Mouse (Mus musculus) right cerebral cortex, adult 2 months (tissue): ENCODE results near the gene Dcaf4.

ENCODE experiments used
- DNase-seq, 2 experiments: peaks; one replicate each; pipeline ENCODE4 v3.0.0; 2021 to 2022; ENCODE audit warnings: low spot score in 2 of 2

Gene Dcaf4

DNA sequence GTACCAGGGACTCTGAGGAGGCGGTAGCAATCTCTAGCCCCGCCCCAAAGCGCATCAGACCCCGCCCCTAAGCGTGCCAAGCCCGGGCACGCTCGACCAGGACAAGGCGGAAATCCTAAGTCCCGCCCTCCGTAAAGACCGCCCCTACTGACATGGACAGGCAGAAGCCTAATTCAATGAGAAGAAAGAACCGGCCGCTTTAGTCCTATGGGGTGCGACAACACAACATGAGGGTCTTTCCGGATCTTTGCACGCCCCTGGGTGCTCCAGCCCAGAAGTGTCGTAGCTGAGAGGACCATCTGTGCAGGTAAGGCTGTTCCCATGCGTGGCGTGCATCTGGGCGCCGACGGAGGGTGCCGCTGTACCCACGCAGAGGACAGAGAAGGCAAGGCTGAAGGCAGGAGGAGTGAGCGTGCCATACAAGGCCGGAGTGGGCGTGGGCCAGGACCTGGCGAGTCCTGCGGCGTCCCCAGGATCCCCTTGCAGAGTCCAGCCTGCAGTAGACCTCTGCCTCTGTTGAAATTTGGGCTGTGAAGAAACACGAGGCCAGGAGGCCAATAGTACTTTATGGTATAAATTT, at the start of gene Dcaf4:
TSS of gene Dcaf4 (plus strand) at position 156 of the 580 bp plus-strand sequence.
- DNase-seq = peak; percentile 93 to 94

- no peak for DNase-seq
These were observed 48.5 kb upstream of the Dcaf4 start for GRCm38 (mm10) chr12:83471760-83472159.

DNA sequence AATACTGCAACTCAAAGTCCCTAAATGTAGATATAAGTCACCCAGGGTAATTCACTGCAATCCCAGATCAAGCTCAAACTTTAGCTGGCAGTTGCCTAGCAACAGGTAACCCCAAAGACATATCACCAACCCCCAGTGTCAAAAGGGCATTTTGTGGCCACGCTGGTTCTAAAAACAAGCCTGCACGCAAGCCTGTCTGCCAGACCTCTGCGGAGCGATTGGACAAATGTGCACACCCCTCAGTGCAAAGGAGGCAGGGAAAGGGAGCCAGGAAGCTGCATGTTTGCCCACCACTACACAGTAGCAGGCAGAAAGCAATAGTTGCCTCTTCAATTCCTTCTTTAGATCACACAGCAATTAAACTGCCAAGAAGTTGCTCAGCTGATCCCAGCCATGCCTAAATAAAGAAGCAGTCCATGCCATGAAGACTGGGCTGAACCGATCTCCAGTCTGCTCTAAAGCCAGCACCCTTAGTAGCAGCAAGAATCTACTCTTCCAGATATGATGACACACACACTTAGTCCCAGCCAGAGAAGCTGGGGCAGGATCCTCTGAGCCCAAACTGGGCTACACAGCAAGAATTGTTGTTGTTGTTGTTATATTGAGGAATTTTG, 46.2 kb upstream of the Dcaf4 start:
- no peak for DNase-seq

GRCm38 (mm10) chr12:83475419-83475818, 44.8 kb upstream of the Dcaf4 start:
- no peak for DNase-seq

GRCm38 (mm10) chr12:83476277-83476676, 44.0 kb upstream of the Dcaf4 start:
- no peak for DNase-seq

GRCm38 (mm10) chr12:83479140-83479539, 41.1 kb upstream of the Dcaf4 start:
- no peak for DNase-seq

- DNase-seq = no peak
These were observed 40.4 kb upstream of the Dcaf4 start for GRCm38 (mm10) chr12:83479818-83480401.

DNA sequence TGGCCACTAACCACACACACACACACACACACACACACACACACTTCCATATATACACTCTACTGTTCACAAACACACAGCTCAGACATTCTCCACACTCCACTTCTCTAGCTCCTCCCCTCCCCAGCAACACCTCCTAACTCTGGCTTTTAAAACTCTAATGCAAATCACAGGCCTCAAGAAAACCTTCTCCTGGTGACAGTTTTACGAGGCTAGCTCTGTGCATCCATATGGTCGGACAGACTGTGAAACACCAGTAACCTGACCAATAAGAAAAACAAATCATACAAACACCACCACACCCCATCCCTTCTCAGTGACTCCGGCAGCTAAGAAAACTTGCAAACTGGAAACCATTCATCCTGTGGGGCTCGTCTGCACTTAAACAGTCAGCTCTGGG, 38.8 kb upstream of the Dcaf4 start:
- DNase-seq = no peak

GRCm38 (mm10) chr12:83483653-83484052, 36.6 kb upstream of the Dcaf4 start:
- DNase-seq = no peak

DNA sequence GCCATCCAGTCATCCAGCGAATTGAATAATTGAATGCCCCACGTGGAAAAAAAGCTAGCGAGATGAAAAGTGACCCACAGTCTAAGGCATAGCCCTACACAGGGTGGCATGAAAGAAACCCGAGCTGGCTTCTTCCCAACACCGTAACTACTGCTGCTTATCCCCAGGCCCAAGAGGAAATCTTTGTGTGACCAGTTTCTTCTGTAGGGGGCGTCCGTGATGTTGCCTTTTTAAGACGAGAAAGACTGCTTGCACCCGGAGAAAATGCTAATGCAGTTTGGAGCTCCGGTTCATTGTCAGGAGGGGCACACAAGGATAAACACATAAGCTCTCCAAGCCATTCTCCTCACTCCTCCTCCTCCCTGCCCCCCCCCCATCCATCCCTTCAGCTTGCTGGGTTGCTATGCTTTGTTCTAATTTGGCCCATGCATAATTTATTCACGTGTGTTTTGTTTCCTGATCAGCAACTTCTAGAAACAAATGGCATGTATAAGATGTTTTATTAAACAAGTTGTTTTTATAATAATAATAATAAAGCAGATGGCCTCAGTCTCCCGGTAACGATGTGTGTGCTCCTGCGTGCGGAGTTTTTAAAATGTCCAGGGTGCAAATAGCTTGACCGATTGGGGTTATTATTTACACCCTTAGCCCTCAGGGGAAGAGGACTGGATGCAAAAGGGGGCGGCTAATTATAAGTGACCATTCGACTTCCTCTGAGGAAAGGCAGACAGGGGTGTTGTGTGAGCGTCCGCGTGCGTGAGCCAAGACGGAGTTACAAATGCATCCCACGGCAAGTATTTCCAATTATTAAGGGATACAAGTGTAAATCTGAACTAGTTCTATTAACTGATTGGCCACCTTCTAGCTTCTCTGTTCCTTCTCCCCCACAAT, 35.2 kb upstream of the Dcaf4 start:
- peak in 1 of 2 experiments; percentile 22 for DNase-seq

- DNase-seq = peak; percentile 68 to 76
These were observed 34.2 kb upstream of the Dcaf4 start for GRCm38 (mm10) chr12:83485911-83486670.

- DNase-seq = peak; percentile 31 to 44
These were observed 33.4 kb upstream of the Dcaf4 start for GRCm38 (mm10) chr12:83486671-83487461.

- peak; percentile 93 to 95 for DNase-seq
These were observed 32.7 kb upstream of the Dcaf4 start, which contains the start of gene Dpf3 for GRCm38 (mm10) chr12:83487476-83487991. Gene Dpf3, minus strand, starts transcription at chr12:83487716.

DNA sequence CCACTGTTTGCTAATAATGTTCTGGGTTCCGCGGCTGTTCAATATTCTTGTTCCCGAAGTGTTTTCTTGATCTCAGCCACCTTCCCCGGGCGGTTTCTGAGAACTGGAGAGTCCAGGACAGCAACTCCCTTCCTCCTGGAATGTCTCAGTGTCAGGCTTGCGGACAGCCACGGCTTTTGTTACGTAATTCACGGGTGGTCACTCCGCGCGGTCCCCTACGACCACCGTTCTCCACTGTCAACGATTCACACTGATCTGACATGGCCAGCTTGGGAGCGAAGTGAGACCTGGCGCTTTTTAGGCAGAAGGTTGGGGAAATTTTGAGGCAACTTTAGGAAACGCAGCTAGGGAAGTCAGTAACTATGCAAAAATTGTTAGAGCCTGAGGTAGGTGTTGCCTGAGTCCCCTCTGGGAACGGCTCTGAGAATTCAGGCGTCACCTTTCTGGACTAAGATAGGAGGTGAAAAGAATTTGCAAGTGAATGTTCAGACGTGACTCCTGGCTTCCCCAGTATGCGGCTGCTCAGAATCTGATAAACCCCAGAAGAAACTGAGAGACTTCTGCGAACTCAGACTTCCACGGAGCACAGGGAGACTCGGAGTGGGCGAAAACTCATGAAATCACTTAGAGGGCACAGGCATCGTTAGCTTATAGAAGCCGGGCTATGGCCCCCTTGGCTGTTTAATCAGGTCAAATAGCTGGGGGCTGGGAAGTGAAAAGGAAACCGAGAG, 31.9 kb upstream of the Dcaf4 start:
- peak in 1 of 2 experiments; percentile 26 for DNase-seq

- no peak for DNase-seq
These were observed 30.5 kb upstream of the Dcaf4 start for GRCm38 (mm10) chr12:83489748-83490147.

DNA sequence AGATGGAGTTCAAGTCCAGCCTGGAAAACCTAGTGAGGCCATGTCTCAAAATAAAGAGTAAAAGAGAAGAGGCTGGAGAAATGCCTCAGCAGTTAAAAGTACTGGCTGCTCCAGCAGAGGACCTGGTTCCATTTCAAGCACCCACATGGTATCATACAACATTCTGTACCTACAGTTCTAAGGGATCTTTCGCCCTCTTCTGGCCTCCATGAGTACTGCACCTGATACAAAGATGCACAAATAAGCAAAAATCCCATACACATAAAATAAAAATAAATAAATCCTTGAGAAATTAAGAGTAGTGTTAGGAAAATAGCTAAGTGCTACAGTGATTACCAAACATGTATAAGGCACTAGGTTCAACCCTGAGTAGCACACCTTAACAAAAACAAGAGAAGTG, 28.7 kb upstream of the Dcaf4 start:
- DNase-seq = no peak

DNA sequence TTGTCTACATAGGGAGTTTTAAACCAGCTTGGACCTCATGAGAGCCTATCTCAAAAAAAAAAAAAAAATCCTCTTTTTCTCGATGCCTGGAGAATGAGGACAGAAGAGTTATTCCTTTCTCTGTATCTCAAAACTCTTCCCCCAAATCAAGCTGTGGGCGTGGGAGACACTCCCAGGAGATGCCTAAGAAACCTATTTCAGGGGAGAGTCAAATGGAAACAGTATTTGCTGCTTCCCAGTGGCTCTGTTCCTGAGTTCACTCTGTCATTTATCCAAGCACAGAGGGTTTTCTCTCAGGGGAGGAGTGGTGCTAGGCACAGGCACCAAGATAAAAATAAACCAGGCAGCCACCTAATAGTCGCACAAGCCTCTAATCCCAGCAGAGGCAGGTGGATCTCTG, 27.5 kb upstream of the Dcaf4 start:
- no peak for DNase-seq

- no peak for DNase-seq
These were observed 26.1 kb upstream of the Dcaf4 start for GRCm38 (mm10) chr12:83494196-83494595.

DNA sequence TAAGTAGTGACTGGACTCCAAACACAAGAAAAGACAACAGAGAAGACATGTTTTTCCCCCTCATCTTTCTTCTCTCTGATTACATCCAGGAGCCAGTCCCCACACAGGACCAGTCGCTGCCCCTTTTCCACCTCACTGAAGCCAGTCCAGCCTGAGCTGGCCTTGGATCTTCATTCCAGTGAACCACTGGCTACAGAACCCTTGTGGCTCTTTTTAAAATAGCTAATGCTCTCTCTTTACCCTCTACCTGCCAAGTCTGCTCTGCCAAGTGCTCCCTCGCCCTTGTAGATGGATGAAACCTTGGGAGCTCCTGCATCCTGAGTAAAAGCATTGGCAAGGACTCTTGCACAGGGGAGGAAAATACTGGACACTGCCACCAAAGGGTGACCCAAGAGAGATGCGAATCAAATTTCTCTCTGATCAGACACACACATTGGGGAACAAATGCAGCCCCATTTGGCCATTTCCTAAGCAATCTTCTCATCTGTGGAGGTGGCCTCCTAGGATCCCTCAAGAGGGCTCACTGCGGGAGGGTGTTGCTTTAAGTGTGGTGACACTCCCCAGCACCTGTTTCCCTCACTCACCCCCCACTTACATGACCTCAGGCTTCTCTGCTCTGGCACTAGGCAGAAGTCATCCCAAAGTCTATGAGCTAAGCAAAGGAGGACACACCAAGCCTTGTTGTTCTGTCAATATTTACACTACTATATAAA, 24.9 kb upstream of the Dcaf4 start:
- no peak for DNase-seq
